Mouse (Mus musculus): ENCODE results near the gene Map2. TPM values are rescaled to one million over a fixed set of nuclear protein-coding genes. Genes with fewer than 3 reads are reported as not detected.

Map2 gene
- polyA plus RNA-seq, 2 experiments from 2014 or later, result 4.0 to 4.1 TPM

DNA sequence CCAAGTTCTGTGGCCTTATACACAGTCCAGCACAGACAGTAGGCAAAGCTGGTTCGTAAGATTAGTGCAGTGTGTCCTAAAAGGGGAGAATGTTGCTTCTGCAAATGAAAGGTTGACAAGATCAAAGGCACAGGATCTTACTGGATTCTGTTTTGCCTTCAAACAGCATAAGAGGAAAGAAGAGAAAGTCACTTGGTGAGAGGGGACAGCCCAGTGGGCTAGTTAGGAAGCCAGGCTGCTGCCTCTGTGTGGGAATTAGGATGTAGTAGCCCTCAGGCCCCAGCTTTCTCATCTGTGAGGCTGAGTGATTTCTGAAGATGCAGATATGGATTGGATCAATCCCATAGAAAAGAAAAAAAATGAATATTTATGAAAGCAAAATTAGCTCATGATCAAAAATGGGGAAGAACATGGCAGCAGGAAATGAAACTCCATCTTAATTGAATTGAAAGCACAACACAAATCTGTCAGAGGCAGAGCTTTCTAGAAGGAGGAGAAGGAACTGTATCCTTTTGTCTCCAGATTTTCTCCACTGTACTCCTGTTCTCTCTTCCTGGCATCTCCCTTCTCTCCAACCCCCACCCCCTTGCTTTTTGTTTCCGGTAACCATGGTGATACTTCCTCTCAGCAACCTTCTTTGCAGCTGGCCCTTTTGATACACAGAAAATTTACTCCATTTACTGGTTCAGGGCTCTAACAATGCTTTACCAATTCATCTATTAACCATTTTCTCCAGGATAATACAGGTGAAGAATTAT is 145.5 kb downstream of the Map2 start:
- no peak for ATAC-seq

DNA sequence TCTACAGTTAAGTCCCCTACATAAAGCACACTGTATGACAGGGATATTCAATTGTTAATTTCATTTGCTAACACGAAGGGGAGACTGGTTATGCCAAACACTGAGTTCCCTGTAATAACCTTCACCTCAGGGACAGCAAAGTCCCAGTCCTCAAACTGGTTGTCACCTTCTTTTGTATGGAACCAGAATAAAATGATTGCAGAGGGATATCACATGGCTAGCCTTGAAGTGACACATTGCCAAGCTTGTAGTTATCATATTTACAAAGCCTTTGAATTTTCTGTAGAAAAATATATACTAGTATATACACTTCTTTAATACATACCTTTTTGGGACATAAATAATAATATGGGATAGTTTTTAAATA is 146.0 kb downstream of the Map2 start:
- ATAC-seq, result no peak

DNA sequence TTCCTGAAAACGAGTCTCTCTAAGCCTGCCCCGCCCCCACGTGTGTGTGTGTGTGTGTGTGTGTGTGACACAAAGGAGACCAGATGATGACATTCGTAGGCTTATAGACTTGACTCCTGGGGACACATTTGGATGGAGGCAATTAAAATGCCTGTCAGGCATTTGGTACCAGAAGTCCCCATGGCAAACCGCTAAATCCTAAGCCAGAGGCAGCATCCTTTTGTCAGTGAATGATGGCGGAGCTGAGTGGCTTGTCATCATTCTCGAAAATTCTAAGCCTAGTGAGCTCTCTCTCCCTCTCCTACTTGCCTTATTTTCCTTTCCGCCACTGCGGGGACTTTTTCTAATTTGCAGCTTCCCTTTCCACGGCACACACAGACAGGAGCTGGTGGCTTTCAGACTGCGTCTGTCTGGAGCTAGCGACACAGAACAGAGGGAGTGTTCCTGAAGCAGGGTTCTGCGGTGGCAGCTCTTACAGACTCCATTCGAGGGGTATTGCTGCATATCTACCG is 146.6 kb downstream of the Map2 start:
- ATAC-seq, result no peak

DNA sequence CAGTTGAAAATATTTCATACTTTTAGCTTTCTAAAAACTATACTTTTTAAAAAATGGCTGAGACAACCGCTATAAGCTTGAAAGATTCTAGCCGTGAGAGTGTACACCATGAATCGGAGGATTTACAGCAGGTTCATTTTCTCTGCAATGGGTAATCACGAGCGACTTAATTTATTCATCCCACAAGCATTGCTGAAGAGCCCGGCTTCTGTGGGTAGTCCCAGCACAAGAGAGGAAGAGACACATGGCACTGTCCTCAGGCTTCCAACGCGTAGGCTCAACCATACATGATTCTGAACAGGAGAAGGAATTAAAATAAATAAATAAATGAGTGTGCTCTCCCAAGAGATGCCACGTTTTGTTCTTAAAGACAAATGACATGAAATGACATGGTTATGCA is 148.4 kb downstream of the Map2 start:
- ATAC-seq, result no peak

DNA sequence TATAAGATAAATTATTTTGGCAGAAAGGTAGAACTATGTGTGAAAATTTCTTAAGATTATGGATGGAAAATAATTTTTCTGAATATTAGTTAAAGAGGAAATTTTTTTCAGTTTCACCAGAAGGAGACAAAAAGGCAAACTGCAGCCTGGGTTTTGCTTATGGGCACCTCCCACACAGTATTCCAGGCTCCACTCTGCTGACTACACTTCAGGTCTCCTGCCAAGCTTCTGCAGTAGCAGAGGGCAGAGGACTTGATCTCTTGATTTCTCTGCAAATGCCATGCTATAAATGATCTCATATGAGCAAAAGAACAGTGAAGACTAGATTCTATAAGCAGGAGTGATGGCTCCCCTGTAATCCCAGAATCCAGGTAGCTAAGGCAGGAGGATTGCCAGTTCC is 149.9 kb downstream of the Map2 start:
- no peak for ATAC-seq

DNA sequence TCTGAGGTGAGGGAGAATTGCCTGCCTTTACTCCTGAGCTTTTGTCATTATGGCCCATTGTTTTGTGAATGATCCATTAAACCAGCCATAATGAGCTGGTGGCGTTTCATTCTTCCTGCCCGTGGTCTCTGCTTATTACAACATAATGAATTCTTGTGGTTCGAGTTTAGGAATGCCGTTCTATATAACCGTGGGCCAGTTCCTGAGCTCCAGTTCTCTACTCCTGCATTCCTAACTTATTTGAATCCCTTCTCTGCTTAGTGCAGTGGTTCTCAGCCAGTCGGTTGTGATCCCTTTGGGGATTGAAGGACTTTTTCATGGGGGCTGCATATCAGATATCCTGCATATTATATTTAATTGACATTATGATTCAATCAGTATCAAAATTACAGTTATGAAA is 153.9 kb downstream of the Map2 start:
- ATAC-seq, result no peak

DNA sequence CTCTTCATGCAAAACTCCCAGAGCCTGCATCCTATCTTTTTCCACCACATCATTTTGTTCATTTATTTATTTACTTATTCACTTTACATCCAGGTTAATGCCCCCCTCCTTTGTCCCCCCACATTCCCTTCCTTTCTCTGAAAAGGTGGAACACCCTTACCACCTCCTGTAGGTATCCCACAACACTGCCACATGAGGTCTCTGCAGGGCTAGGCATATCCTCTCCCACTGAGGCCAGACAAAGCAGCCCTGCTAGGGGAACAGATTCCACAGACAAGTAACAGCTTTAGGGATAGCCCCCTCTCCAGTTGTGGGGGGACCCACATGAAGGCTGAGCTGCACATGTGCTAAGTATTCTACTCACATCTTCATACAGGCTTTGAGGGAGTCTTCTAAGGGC is 154.5 kb downstream of the Map2 start:
- no peak for ATAC-seq

DNA sequence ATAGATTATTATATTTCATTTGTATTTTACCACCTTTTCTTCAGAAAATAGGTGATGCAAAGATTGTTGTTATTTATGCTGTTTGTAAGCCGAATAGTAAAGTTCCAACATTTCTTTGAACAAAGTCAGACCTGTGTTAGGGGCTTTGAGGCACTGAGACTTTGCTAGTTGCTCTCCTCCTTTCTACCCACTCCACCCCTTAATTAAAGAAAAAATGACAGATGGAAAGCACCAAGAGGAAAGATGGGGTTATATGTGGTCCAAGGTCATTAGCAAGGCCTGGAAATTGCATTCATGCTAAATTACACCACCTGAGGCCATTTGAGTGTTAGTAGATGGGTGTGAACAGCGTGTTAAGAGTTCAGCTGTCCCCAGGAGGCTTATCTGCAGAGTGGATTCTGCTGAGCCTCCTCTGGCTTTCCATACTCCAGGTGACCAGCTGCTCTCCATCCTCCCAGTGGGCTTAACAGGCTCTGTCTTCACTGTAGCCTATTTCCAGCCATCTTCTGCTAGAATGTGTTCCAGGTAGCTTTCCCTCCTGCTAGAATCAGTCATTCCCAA is 160.7 kb downstream of the Map2 start:
- ATAC-seq, result no peak

DNA sequence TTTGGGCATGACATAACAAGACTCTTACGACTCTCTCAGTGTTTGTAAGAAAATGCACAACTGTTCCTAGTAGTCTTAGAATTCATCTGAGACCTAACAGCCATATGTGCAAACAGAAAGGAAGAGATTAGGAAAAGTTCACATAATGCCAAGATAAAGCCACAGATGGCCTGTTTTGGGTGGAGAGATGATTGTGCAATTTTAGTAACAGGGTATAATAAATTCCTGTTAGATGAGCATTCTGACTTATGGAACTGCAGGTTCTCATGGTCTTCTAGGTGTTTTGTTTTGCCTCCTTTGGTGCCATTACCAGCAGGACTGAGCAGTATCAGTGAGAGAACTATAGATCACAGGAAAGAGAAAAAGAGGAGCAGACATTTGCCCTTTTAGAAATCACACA is 164.1 kb downstream of the Map2 start:
- ATAC-seq, result no peak

DNA sequence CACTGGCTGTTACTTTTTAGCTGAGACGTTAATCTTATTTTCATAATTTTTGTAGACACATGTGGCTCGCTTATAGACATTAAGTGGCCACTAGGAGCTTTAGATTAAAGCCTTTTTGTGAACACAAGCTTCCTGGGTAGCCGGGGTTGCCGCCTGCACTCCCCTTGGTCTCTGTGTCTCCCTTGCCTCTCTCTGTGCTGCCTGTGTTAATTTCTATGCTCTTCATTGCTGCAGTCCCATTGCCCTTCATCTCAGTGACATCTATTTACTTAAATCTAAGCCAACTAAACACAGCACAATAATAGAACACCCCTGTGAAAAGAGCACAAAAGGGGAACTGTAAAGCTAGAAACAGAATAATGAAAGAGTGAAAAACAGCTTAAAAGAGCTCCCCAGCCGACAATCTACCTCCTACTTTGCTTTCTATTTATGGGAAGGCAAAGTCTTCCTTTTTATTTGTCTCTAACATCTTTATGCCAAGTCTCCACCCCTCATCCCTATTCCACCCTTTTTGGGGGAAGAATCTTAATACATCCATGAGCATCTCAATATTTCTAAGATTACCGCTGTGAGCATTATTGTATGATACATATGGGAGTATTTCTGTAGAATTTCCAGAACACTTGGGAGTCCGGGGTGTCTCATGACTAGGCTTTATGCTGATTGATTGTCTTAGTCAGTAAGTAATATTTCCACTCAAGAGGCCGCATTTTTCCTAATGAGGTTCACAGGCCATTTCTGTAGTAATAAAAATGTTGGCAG is 173.5 kb downstream of the Map2 start:
- ATAC-seq, result no peak

DNA sequence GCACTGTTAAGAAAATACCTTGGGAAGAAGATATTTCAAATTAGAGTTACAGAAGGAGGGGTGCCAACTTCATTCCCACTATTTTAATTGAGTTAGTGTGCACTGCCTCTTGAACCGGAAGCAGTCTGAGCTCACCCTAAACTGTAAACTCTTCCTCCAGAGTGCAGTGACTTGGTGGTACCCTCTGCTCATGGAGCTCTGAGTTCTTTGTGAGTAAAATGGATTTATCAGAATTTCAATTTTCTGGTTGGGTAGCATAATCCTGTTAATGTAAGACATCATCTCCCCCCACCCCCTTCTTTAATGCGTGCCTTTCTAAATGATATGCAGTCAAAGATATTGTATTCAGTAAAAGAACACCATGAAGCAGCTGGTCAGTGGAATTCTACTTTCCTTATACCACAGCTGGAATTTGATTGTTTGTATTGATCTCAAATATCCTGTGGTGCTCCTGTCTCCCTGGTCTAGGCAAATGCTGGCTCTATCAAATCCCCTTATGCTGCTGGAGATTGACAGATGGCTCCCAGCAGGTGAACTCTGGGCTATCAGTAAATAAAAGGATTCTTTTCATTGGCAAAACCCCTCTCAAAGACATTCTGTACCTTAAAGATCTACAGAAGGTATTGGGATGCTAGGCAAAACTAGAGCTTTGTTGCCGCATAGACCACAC is 174.2 kb downstream of the Map2 start:
- ATAC-seq, result no peak

DNA sequence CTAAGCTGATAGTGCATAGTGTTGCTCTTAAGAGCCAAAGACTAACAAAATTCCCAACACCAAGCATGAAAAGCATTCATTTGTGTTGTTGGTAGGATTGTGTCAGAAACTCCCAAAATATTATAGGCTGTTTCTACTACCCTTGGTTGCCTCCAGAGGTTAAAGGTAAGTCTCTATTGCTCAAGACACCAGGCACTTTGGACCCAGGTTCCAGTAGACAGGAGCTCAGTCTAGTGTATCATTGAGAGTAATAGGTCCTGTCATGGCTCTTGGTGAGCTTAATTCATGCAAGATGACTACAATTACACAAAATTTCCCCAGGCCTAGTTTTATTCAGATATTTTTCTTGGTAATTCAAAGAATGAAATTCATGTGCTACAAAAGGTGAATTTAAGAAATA is 176.3 kb downstream of the Map2 start:
- ATAC-seq, result no peak

DNA sequence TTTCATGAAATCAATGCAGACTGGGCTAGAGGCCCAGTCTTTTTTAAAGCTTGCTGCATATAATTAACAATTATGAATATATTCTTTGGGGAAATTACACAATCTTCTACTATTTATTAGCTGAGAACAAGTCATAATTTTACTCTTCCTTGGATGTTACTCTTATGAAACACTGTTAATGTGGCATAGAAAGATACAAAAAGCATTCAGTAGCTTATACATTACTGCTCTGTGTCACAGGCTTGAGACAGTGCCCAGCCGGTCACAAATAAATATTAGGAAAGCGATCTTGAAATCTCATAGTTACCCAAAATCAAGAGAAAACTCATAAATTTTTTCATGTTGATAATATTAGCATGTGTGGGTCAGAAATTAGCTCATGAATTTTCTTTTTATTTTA is 186.7 kb downstream of the Map2 start:
- no peak for ATAC-seq

DNA sequence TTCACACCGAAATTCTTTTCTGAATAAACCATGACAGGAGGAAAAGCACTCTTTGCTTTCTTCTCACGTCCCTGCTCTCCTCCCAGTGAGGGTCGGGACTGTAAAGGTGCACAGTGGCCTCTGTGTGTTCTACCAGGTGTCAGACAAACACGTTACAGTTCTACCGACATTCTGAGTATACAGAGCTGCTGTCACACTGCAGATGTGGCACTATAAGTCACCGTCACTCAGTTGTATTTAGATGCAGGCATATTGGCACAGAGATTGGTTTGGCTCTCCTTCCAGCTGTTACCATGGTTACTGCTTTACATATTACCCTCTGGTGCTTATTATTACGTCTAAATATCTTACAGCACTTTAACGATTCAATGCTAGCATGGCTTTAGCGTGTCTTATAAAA is 188.2 kb downstream of the Map2 start:
- ATAC-seq, result no peak

DNA sequence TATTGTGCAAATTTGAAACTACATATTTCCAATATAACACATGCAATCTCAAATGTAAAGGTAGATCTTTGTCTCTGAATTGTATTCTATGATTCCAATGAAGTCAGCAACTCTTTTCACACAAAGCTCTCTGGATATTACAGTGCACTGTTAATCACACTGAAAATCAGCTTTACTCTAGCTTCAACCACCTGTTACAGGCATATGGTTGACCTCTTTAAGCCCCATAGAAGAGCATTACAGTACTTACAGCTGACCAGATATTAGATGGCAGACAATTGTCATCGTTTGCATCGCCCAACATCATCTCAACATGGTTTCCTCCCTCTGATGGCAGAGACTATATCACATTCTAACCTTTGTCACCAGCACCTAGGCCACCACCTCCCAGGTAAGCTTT is 189.3 kb downstream of the Map2 start:
- ATAC-seq, result no peak

DNA sequence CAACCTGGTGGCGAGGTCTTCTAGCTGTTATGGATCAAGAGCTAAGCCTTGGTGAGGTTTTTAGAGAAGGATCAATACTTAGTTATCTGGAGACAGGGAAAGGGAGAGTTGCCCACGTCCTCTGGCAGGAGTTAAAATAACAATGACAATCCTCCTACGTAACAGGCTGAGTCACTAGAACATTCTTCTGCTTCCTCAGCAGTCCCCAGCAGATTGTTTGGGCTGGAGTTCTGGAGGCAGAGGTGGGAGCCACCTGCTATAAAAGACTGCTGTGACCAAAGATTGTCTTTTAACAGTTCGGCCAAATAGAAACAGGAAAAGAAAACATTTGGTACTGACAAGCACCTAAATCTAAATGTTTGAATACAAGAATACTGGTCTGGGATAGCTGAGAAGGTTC is 190.5 kb downstream of the Map2 start:
- no peak for ATAC-seq

DNA sequence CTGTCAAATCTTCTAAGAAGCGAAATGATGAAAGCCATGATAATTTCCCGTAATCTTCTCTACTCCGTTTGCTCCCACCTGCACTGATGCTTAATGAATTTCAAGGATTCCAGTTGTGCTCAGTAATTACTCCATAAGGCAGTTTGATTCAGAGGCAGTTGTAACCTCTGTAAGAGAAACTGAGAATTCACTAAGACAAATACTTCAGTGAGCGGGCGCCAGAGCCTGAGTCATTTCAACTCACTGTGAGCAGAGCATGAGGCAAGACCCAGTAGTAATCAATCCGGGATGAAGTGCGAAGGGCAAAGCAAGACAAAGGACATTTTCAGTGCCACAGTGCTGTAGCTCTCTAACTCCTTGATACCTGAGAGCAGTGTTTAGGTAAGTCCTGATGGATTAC is 194.4 kb downstream of the Map2 start:
- no peak for ATAC-seq

DNA sequence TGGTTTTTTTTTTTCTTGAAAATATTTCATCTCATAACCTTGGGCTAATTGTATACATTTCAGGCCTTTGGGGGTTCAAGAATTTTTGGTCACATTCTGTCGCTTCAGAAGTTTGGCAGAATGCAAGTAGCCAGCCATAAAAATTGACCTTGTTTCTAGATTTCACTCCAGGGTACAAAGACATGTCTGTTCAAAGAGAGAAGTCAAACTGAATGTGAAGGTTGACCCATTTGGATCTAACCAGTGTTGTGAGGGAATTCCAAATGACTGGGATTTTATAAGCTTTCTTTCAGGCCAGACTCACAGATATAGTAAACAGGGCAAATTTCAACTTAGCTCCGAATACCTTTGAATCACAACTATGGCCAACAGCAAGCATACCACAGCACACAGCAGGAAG is 196.3 kb downstream of the Map2 start:
- ATAC-seq, result no peak

DNA sequence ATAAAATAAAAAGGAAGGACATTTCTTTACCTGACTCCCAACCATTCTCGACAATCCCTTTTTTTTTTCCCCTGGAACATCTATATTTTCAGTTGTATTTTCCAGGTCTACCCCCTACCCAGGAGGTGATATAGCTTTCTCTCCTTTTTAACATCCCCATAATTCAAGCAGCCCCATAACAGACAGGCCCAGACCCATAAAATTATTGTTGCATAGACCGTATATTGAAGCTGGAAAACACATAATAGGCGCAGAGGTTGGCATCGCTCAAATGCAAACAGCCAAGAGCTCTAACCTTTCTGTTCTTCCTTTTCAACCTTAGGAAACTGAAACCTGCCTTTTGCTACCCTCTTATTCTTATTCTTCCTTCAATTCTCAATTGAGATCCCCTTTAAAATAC is 211.2 kb downstream of the Map2 start:
- no peak for ATAC-seq

DNA sequence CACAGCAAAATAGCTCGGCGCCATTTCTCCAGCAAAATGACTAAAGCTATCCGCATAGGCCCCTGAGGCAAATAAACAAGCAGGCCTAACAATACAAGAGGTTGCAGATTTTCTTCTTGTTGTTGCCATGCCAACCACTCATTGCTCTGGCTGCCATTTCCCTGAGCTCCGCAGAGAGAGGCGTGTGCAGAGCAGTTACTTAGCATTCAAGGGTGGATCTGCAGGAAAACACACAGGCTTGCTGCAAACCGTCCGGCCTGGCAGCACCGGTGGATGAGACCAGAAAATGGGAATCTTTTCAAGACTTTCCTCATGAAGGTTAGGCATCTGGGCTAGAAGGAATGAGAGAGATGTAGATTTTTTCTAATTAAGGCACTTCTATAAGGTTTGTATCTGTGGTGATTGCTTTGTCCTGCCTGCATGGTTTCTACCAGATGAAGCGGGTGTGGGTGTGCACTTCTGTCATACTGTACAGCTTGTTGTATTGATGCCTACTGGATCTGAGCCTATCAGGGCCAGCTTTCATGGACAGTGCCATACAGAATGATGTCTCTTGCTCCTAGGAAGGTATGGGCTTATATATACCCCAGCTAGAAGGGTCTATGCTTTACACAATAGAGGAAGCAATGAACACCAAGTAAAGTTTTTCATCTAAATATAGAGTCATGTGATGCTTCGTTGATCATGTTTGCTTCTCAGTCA is 211.8 kb downstream of the Map2 start:
- ATAC-seq, result no peak

DNA sequence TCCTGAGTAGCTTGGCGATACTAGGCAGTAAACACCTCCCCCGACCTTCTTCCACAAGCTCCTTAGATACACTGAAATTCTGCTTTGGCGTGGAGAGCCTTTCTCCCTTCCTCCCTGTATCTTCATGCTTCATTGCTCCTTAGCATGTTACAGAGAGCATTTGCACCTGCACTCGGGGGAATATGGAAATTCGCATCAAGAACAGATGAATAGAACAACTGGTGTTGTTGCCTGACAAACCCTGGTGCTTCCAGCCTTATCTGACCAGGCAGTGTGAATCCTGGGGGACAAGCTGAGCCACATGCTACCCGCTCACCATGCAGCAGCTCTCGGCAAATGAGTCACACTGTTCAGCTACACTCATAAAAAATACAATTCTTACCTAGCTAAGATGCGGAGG is 213.5 kb downstream of the Map2 start:
- no peak for ATAC-seq

DNA sequence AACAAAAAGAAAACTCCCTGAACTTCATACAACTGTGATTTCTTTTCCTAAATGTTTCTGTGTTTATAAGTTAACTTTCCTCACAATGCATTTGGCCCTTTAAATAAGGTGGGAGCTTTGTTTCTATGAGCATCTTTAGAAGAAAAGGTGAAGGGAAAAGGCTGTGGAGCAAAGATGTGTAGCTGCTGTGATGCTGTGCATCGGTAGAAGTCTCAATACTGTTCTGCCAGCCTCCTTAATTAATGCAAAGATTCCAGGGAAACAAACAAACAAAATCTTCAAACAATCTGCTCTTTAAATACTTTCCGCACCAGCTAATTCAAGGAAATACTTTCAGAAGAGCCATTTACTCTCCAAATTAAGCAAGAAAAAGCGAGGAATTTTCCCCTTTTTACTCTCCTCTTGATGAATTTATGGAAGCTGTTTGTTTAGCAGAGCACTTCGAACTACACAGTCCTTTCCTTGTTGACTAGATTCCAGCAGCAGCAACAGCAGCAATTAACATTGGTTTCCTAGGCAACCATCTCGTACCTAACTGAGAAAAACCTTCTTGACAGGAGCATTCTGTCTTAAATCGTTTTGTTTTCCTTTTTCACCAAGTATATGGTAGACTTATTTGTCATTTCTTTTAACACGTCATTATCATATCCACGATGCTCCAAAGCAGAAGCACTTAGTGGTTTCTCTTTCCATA is 220.0 kb downstream of the Map2 start:
- no peak for ATAC-seq
